Mouse (Mus musculus) heart, postnatal 0 days (tissue): ENCODE data around the gene Olfr1289. TPM values are rescaled to one million over a fixed set of nuclear protein-coding genes. Genes with fewer than 3 reads are reported as not detected.

ENCODE experiments used
- ATAC-seq: fragments of 200-750 bp; cut with Nextera tagmentation; 2 replicates; pipeline ENCODE4 v1.8.0; 2017; ENCODE audit warnings: low read depth, moderate number of reproducible peaks, moderate library complexity; ENCODE audit not compliant: insufficient read depth
- DNase-seq: peaks from one replicate; pipeline ENCODE4 v3.0.0-alpha.2; 2016; ENCODE audit warnings: low spot score
- H3K27ac ChIP-seq: fragments of 300-500 bp; sonication (generic); 2 replicates; pipeline ENCODE4 v1.5.1; 2014; ENCODE audit warnings: low read depth, mild to moderate bottlenecking
- H3K27me3 ChIP-seq: fragments of 300-500 bp; sonication (generic); 2 replicates; pipeline ENCODE4 v1.6.1; 2014; ENCODE audit warnings: low read length, mixed read lengths; ENCODE audit not compliant: control insufficient read depth, insufficient read depth
- H3K36me3 ChIP-seq: fragments of 300-500 bp; sonication (generic); replicated peaks from 2 replicates; pipeline ENCODE4 v1.6.1; 2014; ENCODE audit warnings: low read length, mixed read lengths; ENCODE audit not compliant: control insufficient read depth, insufficient read depth
- H3K4me1 ChIP-seq: fragments of 300-500 bp; sonication (generic); 2 replicates; pipeline ENCODE4 v1.6.1; 2014; ENCODE audit warnings: antibody characterized with exemption; ENCODE audit not compliant: control insufficient read depth, insufficient read depth
- H3K4me2 ChIP-seq: fragments of 300-500 bp; sonication (generic); 2 replicates; pipeline ENCODE4 v1.6.1; 2014; ENCODE audit warnings: low read depth, mild to moderate bottlenecking, low read length, moderate library complexity
- H3K4me3 ChIP-seq: fragments of 300-500 bp; sonication (generic); 2 replicates; pipeline ENCODE4 v1.5.1; 2014; ENCODE audit warnings: low read depth, low read length
- H3K9ac ChIP-seq: fragments of 300-500 bp; sonication (generic); replicated peaks from 2 replicates; pipeline ENCODE4 v1.6.1; 2014; ENCODE audit warnings: low read depth, low read length, mixed read lengths
- H3K9me3 ChIP-seq: fragments of 300-500 bp; sonication (generic); replicated peaks from 2 replicates; pipeline ENCODE4 v1.6.1; 2016; ENCODE audit warnings: low read length; ENCODE audit not compliant: control insufficient read depth
- CTCF ChIP-seq: IDR thresholded peaks from 2 replicates; pipeline ENCODE4 v1.5.1; 2016; ENCODE audit warnings: antibody characterized with exemption, control low read depth, low read depth
- EP300 ChIP-seq: IDR thresholded peaks from 2 replicates; pipeline ENCODE4 v1.6.1; 2016; ENCODE audit warnings: antibody characterized with exemption, low read depth
- WGBS: fragments of 180-500 bp; shearing (Covaris S2); extraction: QIAGEN DNeasy Blood & Tissue Kit; methylation state at CpG from one replicate; pipeline ENCODE4 v1.1.7; 2014; 5-methylcytosine and 5-hydroxymethylcytosine counted together
- polyA plus RNA-seq: library from polyadenylated mRNA; unstranded; fragments of >200 nt; fragmentation: Nextera tagmentation; extraction: Ambion mirVana; gene quantifications from 2 replicates; pipeline ENCODE4 v1.2.1, GENCODE M21; 2015
- total RNA-seq: library from RNA; depleted of rRNA; stranded (reverse); fragments of >200 nt; gene quantifications from 2 replicates; pipeline ENCODE4 v1.2.3, GENCODE M21; 2014; ENCODE audit warnings: low replicate concordance; rRNA removed

Olfr1289 gene
- total RNA-seq (not detected in 2 replicates), polyA plus RNA-seq (not detected in 2 replicates)

DNA sequence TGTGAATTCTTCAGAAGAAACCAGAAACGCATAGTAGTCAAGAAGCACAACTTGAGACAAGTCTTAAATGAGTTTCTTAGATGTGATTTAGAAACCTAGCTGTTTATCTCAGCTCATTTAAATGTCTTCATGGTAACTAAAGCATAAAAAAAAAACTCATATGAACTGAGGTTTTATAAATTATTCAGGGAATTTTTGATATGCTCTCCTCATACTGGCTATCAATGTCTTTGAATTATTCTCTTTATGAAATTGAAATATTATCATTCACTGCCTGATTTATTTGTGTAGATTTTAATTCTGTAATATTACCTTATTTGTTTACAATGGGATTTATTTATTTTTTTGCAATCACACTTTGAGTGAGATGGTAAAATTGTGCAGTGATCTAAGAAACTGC is at the start of gene Olfr1289:
TSS of gene Olfr1289 (plus strand) at position 301 of the 400 bp plus-strand sequence.
- Histone ChIP-seq H3K36me3 (no peaks in the 10 kb centered on the region), H3K4me3 (no peak within 1 kb of the TSS), H3K4me1 (no peaks in the 10 kb centered on the region), H3K27ac (no peak within 1 kb of the TSS), H3K9me3 (no peaks in the 10 kb centered on the region), H3K9ac (no peak within 1 kb of the TSS), H3K27me3 (no peaks in the 10 kb centered on the region), H3K4me2 (no peak within 1 kb of the TSS)
- ATAC-seq (no peak), DNase-seq (no peak)
- 73% methylated on average over 1 of the region's 1 CpGs for WGBS
- TF ChIP-seq EP300 (no peak), CTCF (no peak)

GRCm38 (mm10) chr2:111448842-111449241 is 31.8 kb upstream of the Olfr1289 start, which contains the start of gene Olfr1287:
Gene Olfr1287 (plus strand): TSS chr2:111449142.
- no peaks in the 10 kb centered on the region for H3K9me3 ChIP-seq
- no peak for DNase-seq
- no peaks in the 10 kb centered on the region for H3K4me1 ChIP-seq
- no peak within 1 kb of the TSS for H3K27ac ChIP-seq
- H3K9ac ChIP-seq = no peak within 1 kb of the TSS
- H3K36me3 ChIP-seq = no peaks in the 10 kb centered on the region
- no peaks in the 10 kb centered on the region for H3K27me3 ChIP-seq
- TF ChIP-seq CTCF = no peak
- no peak for TF ChIP-seq EP300
- no peak for ATAC-seq
- no peak within 1 kb of the TSS for H3K4me3 ChIP-seq
- H3K4me2 ChIP-seq = no peak within 1 kb of the TSS
- 49% methylated on average over 1 of the region's 1 CpGs for WGBS

- ATAC-seq = no peak
- no peak within 1 kb of the TSS for H3K9ac ChIP-seq
- no peak within 1 kb of the TSS for H3K4me3 ChIP-seq
- no peak for DNase-seq
- H3K4me1 ChIP-seq = no peaks in the 10 kb centered on the region
- H3K27ac ChIP-seq = no peak within 1 kb of the TSS
- no peaks in the 10 kb centered on the region for H3K36me3 ChIP-seq
- no peaks in the 10 kb centered on the region for H3K27me3 ChIP-seq
- no peak within 1 kb of the TSS for H3K4me2 ChIP-seq
- no peaks in the 10 kb centered on the region; the same call in 1 of the 2 replicates for H3K9me3 ChIP-seq
- TF ChIP-seq EP300 (no peak), CTCF (no peak)
- WGBS = 82% methylated on average over 1 of the region's 1 CpGs
Measured at GRCm38 (mm10) chr2:111473801-111474200, 6.8 kb upstream of the Olfr1289 start, which contains the start of gene Olfr1288. Gene Olfr1288 (plus strand): TSS chr2:111474101.

DNA sequence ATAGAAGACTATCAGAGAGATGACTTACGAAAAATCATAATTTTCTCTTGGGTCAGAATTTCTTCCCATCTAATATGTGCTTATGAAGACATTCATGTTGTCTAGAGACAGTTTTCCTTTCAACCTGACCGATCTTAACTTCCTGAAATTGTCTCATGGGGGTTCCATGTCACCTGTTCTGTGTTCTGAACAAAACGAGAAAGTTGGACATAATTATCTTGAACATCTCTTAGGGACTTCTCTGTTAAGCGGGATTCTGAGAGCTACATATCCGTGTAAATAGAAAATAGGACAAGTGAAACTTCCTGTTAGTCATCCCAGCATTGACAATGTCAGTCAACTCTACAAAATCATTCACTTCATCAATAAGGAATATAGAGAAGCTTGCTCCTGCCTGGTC is 13.1 kb downstream of the Olfr1289 start, which contains the start of gene Olfr1290:
TSS of gene Olfr1290 (minus strand) at position 101 of the 400 bp plus-strand sequence.
- no peak within 1 kb of the TSS for H3K4me2 ChIP-seq
- H3K4me1 ChIP-seq = no peaks in the 10 kb centered on the region
- H3K9me3 ChIP-seq = no peaks in the 10 kb centered on the region
- ATAC-seq (no peak), DNase-seq (no peak)
- no peaks in the 10 kb centered on the region for H3K27me3 ChIP-seq
- H3K36me3 ChIP-seq = no peaks in the 10 kb centered on the region
- no peak for TF ChIP-seq EP300
- TF ChIP-seq CTCF = no peak
- H3K4me3 ChIP-seq = no peak within 1 kb of the TSS
- no peak within 1 kb of the TSS for H3K9ac ChIP-seq
- WGBS = 60% methylated on average over 5 of the region's 5 CpGs
- no peak within 1 kb of the TSS for H3K27ac ChIP-seq

DNA sequence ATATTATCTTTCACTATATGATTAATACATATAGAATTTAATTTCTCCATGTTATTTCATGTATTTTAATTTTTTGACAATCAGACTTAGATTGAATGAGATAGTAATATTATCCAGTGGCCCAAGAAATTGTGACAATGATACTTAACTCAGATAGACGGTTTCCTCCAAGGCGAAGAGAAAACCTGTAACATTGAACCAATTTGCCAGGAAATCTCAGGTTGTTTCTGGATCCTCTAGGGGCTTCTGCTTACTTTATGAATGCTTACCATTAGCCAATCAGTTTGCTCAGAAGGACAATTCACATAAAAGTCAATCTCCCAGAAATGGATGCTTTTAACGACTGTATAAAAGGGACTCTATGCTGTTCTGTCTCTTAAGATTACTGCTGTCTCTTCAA is 16.3 kb downstream of the Olfr1289 start, which contains the start of gene Olfr1291-ps1:
TSS of gene Olfr1291-ps1 (plus strand) at position 301 of the 400 bp plus-strand sequence.
- ATAC-seq (no peak), DNase-seq (no peak)
- Histone ChIP-seq H3K27me3 (no peaks in the 10 kb centered on the region), H3K27ac (no peak within 1 kb of the TSS), H3K4me2 (no peak within 1 kb of the TSS), H3K9me3 (no peaks in the 10 kb centered on the region), H3K9ac (no peak within 1 kb of the TSS), H3K4me3 (no peak within 1 kb of the TSS), H3K36me3 (no peaks in the 10 kb centered on the region), H3K4me1 (no peaks in the 10 kb centered on the region)
- WGBS = 84% methylated on average over 3 of the region's 3 CpGs
- TF ChIP-seq CTCF (no peak), EP300 (no peak)

- Histone ChIP-seq H3K9me3 (0 out of 2 replicates have a peak, but pooled peaks cover 4% of the 10 kb centered on the region), H3K4me1 (no peaks in the 10 kb centered on the region)
- no peak for ATAC-seq
Measured at GRCm38 (mm10) chr2:111517451-111517850, 36.8 kb downstream of the Olfr1289 start.

More at GRCm38 (mm10) chr2:111517451-111517850, 36.8 kb downstream of the Olfr1289 start:
- H3K9ac ChIP-seq = no peak overlapping the region
- no peak overlapping the region for H3K27ac ChIP-seq
- WGBS = 84% methylated on average over 10 of the region's 10 CpGs
- no peak overlapping the region for H3K4me2 ChIP-seq
- H3K4me3 ChIP-seq = no peak overlapping the region
- H3K27me3 ChIP-seq = no peaks in the 10 kb centered on the region
- H3K36me3 ChIP-seq = no peaks in the 10 kb centered on the region
- no peak for DNase-seq
- no peak for TF ChIP-seq CTCF
- no peak for TF ChIP-seq EP300
